Mouse (Mus musculus): ENCODE data around the gene Rnf220.

GRCm38 (mm10) chr4:117356223-117356622 lies 140.6 kb downstream of the Rnf220 start:
- no peak for TF ChIP-seq CTCF (IDR thresholded peaks at IDR 0.05)
- TF ChIP-seq EP300 (IDR thresholded peaks at IDR 0.05) = no peak

Data from lung, postnatal 0 days (tissue).